Comparison of ENCODE assay signal across 11 mouse cellular contexts in the genomic region with DNA sequence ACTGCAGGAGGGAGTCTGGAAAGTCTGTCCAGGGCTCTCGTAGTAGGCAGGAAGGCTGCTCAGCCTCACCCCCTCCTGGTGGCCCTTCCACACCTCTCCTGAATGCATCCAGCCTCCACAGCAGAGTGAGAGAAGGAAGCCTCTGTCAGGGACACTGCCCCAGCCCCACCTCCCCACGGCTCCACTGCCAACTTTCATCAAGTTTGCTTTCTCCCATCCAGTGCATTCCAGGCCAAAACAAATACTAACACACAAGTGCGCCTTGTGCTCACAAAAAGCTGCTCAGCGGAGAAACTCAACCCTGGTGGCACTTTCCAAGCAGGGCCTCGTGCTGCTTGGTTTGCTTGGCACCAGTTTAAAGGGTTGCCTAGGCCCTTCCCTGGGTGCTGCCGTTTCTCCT. TPM values are rescaled to one million over a fixed set of nuclear protein-coding genes. Genes with fewer than 3 reads are reported as not detected.
DNase-seq lines count a peak whose midpoint lies in the region; ATAC-seq and TF ChIP-seq lines count a peak whose summit lies in the region.
"Had no signal": no experiment of that assay in that cellular context is flagged by ENCODE, and none has a peak within 500 bp of the region (broad histone marks: within the 10 kb centered on the region; RNA-seq: fewer than 3 reads in every experiment).

No protein-coding gene starts in this region.

- TF ChIP-seq POLR2A in brain, embryonic 14.5 days (IDR thresholded peaks at IDR 0.05; ENCODE audit: borderline replicate concordance, extremely low read depth, insufficient read depth, insufficient read length, poor library complexity, severe bottlenecking) = no peak
- TF ChIP-seq POLR2A in lung, adult 2 months (IDR thresholded peaks at IDR 0.05; ENCODE audit: borderline replicate concordance, extremely low read depth, low read depth, low read length) = no peak

- no peak overlapping the region for H3K4me3 ChIP-seq in hindbrain, embryonic 15.5 days
- H3K4me3 ChIP-seq in hindbrain, embryonic 10.5 days = no peak overlapping the region
- no peak overlapping the region for H3K4me3 ChIP-seq in lung, adult 2 months (replicated peaks; ENCODE audit: extremely low read depth, low read depth, low read length)
- H3K4me3 ChIP-seq: heart, adult 2 months had no signal

- no peaks in the 10 kb centered on the region for H3K27me3 ChIP-seq in hindbrain, embryonic 15.5 days
- no peaks in the 10 kb centered on the region for H3K27me3 ChIP-seq in hindbrain, embryonic 10.5 days (ENCODE audit: insufficient read depth, poor library complexity, severe bottlenecking)

- no peaks in the 10 kb centered on the region for H3K4me1 ChIP-seq in hindbrain, embryonic 15.5 days (replicated peaks)
- 0 out of 2 replicates have a peak, but pooled peaks cover 3% of the 10 kb centered on the region for H3K4me1 ChIP-seq in hindbrain, embryonic 10.5 days (replicated peaks)
- H3K4me1 ChIP-seq in lung, adult 2 months (ENCODE audit: control insufficient read depth, insufficient read depth, low read length) = peaks cover 4% of the 10 kb centered on the region

- no peak overlapping the region for H3K27ac ChIP-seq in hindbrain, embryonic 15.5 days (replicated peaks)
- no peak overlapping the region for H3K27ac ChIP-seq in hindbrain, embryonic 10.5 days
- H3K27ac ChIP-seq: heart, adult 2 months had no signal

- TF ChIP-seq CTCF in brain, embryonic 14.5 days (IDR thresholded peaks at IDR 0.05; ENCODE audit: borderline replicate concordance, extremely low read depth, insufficient read depth, insufficient read length) = no peak
- TF ChIP-seq CTCF in lung, adult 2 months (IDR thresholded peaks at IDR 0.05; ENCODE audit: insufficient read depth, low read length) = no peak

- H3K4me2 ChIP-seq in hindbrain, embryonic 15.5 days = no peak overlapping the region

- 55% methylated on average over 6 of the region's 6 CpGs for WGBS in hindbrain, embryonic 15.5 days
- WGBS in hindbrain, embryonic 10.5 days = 72% methylated on average over 6 of the region's 6 CpGs
- WGBS in lung, adult 2 months = 41% methylated on average over 6 of the region's 6 CpGs

- peak; percentile 88 for ATAC-seq in hindbrain, embryonic 15.5 days (ENCODE audit: low FRiP score, low read depth)

- H3K9ac ChIP-seq in hindbrain, embryonic 15.5 days = no peak overlapping the region

- no peaks in the 10 kb centered on the region for H3K36me3 ChIP-seq in hindbrain, embryonic 15.5 days
- H3K36me3 ChIP-seq in hindbrain, embryonic 10.5 days = no peaks in the 10 kb centered on the region

- no peak for DNase-seq in hindbrain, embryonic 10.5 days (ENCODE audit: low spot score)
- DNase-seq in Muller cell, postnatal 12 days (ENCODE audit: inconsistent ontology term) = peak; percentile 87
- DNase-seq in brain, embryonic 14.5 days (ENCODE audit: low read depth) = peak; percentile 70
- peak; percentile 60 for DNase-seq in lung, adult 2 months
- no peak for DNase-seq in ovary, postnatal 14 days (ENCODE audit: low spot score)
- no peak for DNase-seq in spleen, postnatal 4 days (ENCODE audit: low spot score in 2 of 2)
- DNase-seq in urinary bladder, postnatal 10 days (ENCODE audit: low spot score) = no peak
- DNase-seq: adrenal gland, postnatal 36 days; heart, adult 2 months; kidney, postnatal 25 days had no signal

- H3K9me3 ChIP-seq in hindbrain, embryonic 15.5 days = no peaks in the 10 kb centered on the region
- H3K9me3 ChIP-seq in hindbrain, embryonic 10.5 days = no peaks in the 10 kb centered on the region

RNA-seq across cellular contexts. Expression of gene Il17d, which starts 15.0 kb away (rescaled TPM):
- polyA plus RNA-seq in hindbrain, embryonic 15.5 days (2015; fragmentation: Nextera tagmentation; extraction: Ambion mirVana) = 6.1 and 7.4 TPM in 2 replicates
- 0.96 and 1.9 TPM in 2 replicates for polyA plus RNA-seq in hindbrain, embryonic 10.5 days (2016; fragmentation: Nextera tagmentation; extraction: Ambion mirVana)
- polyA plus RNA-seq in brain, embryonic 14.5 days (2012; rRNA removed) = 23.4 and 32.7 TPM in 2 replicates
- 16.5 and 24.0 TPM in 2 replicates for polyA plus RNA-seq in lung, adult 2 months (2012; rRNA removed)

Comparison
In these comparisons a context has a peak if more than half of its experiments do, and no peak if none do; other contexts are left out.
1. DNase-seq: peak in Muller cell, postnatal 12 days (single experiment), brain, embryonic 14.5 days (single experiment) and lung, adult 2 months (single experiment); none in hindbrain, embryonic 10.5 days (single experiment), ovary, postnatal 14 days (single experiment), spleen, postnatal 4 days (0 of 2) and urinary bladder, postnatal 10 days (single experiment).